Mouse (Mus musculus) liver, embryonic 14.5 days (tissue): ENCODE measurements around the gene Mthfd1. TPM values are rescaled to one million over a fixed set of nuclear protein-coding genes. Genes with fewer than 3 reads are reported as not detected.

Experiments
- ATAC-seq: fragments of 200-750 bp; cut with Nextera tagmentation; 2 replicates; pipeline ENCODE4 v1.8.0; 2017; ENCODE audit warnings: moderate number of reproducible peaks, mild to moderate bottlenecking, moderate library complexity; ENCODE audit not compliant: insufficient read depth
- DNase-seq, 3 experiments: peaks; one replicate each; pipeline ENCODE4 v3.0.0-alpha.2; 2012 to 2013; ENCODE audit warnings: low read depth in 3 of 3, low spot score in 3 of 3
- H3K27ac ChIP-seq: fragments of 300-500 bp; sonication (generic); 2 replicates; pipeline ENCODE4 v1.5.1; 2014; ENCODE audit warnings: moderate library complexity, mild to moderate bottlenecking, control low read depth, inconsistent platforms
- H3K27me3 ChIP-seq: fragments of 300-500 bp; sonication (generic); 2 replicates; pipeline ENCODE4 v1.6.1; 2014; ENCODE audit warnings: mild to moderate bottlenecking, low read length, moderate library complexity; ENCODE audit not compliant: control insufficient read depth, insufficient read depth
- H3K36me3 ChIP-seq: fragments of 300-500 bp; sonication (generic); replicated peaks from 2 replicates; pipeline ENCODE4 v1.6.1; 2014; ENCODE audit warnings: low read depth; ENCODE audit not compliant: control insufficient read depth, insufficient read depth
- H3K4me1 ChIP-seq, 2 experiments: fragments of 200-500 bp in 1 of 2; fragments of 300-500 bp in 1 of 2; sonication (generic) in 1 of 2; replicated peaks; 2 replicates each; pipeline ENCODE4 v1.6.1; 2012 to 2014; ENCODE audit warnings: antibody characterized with exemption in 1 of 2, inconsistent platforms in 1 of 2, low read length in 1 of 2; ENCODE audit not compliant: control insufficient read depth in 2 of 2, insufficient read depth in 2 of 2
- H3K4me2 ChIP-seq: fragments of 300-500 bp; sonication (generic); 2 replicates; pipeline ENCODE4 v1.6.1; 2014; ENCODE audit warnings: low read depth, mild to moderate bottlenecking, control low read depth, moderate library complexity
- H3K4me3 ChIP-seq, 2 experiments: fragments of 200-500 bp in 1 of 2; fragments of 300-500 bp in 1 of 2; sonication (generic) in 1 of 2; 2 replicates each; pipeline ENCODE4 v1.5.1; 2012 to 2014; ENCODE audit warnings: low read depth in 2 of 2, low read length in 2 of 2, mild to moderate bottlenecking in 2 of 2, control low read depth in 1 of 2, inconsistent platforms in 1 of 2, moderate library complexity in 1 of 2; ENCODE audit not compliant: insufficient read depth in 1 of 2
- H3K9ac ChIP-seq: fragments of 300-500 bp; sonication (generic); replicated peaks from 2 replicates; pipeline ENCODE4 v1.6.1; 2014; ENCODE audit warnings: mild to moderate bottlenecking, control low read depth, moderate library complexity
- H3K9me3 ChIP-seq: fragments of 300-500 bp; sonication (generic); 2 replicates; pipeline ENCODE4 v1.6.1; 2016; ENCODE audit warnings: low read length, mixed read lengths; ENCODE audit not compliant: control insufficient read depth
- CTCF ChIP-seq: IDR thresholded peaks from 2 replicates; pipeline ENCODE4 v1.5.1; 2016; ENCODE audit warnings: antibody characterized with exemption, low read depth, control low read depth
- EP300 ChIP-seq: IDR thresholded peaks from 2 replicates; pipeline ENCODE4 v1.6.1; 2016; ENCODE audit warnings: antibody characterized with exemption, low read depth
- WGBS: fragments of 180-500 bp; shearing (Covaris S2); extraction: QIAGEN DNeasy Blood & Tissue Kit; methylation state at CpG from one replicate; pipeline ENCODE4 v1.1.7; 2014; ENCODE audit not compliant: insufficient replicate concordance; 5-methylcytosine and 5-hydroxymethylcytosine counted together
- polyA plus RNA-seq, 2 experiments: library from polyadenylated mRNA; depleted of rRNA in 1 of 2; stranded (reverse) in 1 of 2; unstranded in 1 of 2; fragments of >200 nt; fragmentation: Nextera tagmentation in 1 of 2; extraction: Ambion mirVana in 1 of 2; gene quantifications; 2 replicates each; pipeline versions ENCODE4 v1.2.1 to v1.2.3; 2012 to 2014

Mthfd1 gene
- polyA plus RNA-seq, 2 experiments, result 58.5 to 83.5 TPM

- H3K27me3 ChIP-seq, result no peaks in the 10 kb centered on the region
- H3K27ac ChIP-seq, result no peak overlapping the region
- no peak overlapping the region for H3K4me3 ChIP-seq
- WGBS, result 32% methylated on average over 6 of the region's 6 CpGs
- peaks cover 0 to 10% of the 10 kb centered on the region in 2 experiments; a peak in 1 of 4 replicates for H3K4me1 ChIP-seq
- peak; percentile 42; the same call in 1 of the 2 replicates for ATAC-seq
- H3K36me3 ChIP-seq, result peaks cover 41% of the 10 kb centered on the region
- no peak for TF ChIP-seq CTCF
- TF ChIP-seq EP300, result no peak
- H3K4me2 ChIP-seq, result no peak overlapping the region
- H3K9ac ChIP-seq, result no peak overlapping the region
- H3K9me3 ChIP-seq, result no peaks in the 10 kb centered on the region
- no peak for DNase-seq
Measured at GRCm38 (mm10) chr12:76310007-76310406, 54.9 kb downstream of the Mthfd1 start.

- H3K4me2 ChIP-seq, result no peak overlapping the region
- H3K9me3 ChIP-seq, result no peaks in the 10 kb centered on the region
- 69% methylated on average over 6 of the region's 6 CpGs for WGBS
- no peaks in the 10 kb centered on the region for H3K27me3 ChIP-seq
- DNase-seq (no peak), ATAC-seq (no peak)
- H3K27ac ChIP-seq, result no peak overlapping the region
- no peak overlapping the region for H3K4me3 ChIP-seq
- peaks cover 0 to 10% of the 10 kb centered on the region in 2 experiments; a peak in 1 of 4 replicates for H3K4me1 ChIP-seq
- TF ChIP-seq CTCF (no peak), EP300 (no peak)
- H3K36me3 ChIP-seq, result peaks cover 38% of the 10 kb centered on the region
- no peak overlapping the region for H3K9ac ChIP-seq
Measured at GRCm38 (mm10) chr12:76310633-76311032, 55.5 kb downstream of the Mthfd1 start.

- no peak for ATAC-seq
- TF ChIP-seq EP300 (no peak), CTCF (no peak)
- Histone ChIP-seq H3K9ac (no peak overlapping the region), H3K4me2 (no peak overlapping the region), H3K36me3 (peaks cover 34% of the 10 kb centered on the region), H3K27ac (no peak overlapping the region), H3K27me3 (no peaks in the 10 kb centered on the region), H3K4me3 (no peak overlapping the region), H3K9me3 (no peaks in the 10 kb centered on the region), H3K4me1 (peaks cover 0 to 10% of the 10 kb centered on the region in 2 experiments; a peak in 1 of 4 replicates)
- 86% methylated on average over 9 of the region's 9 CpGs for whole genome bisulfite sequencing
- DNase-seq, result no peak
Measured at GRCm38 (mm10) chr12:76311227-76311626, 56.1 kb downstream of the Mthfd1 start.

- TF ChIP-seq CTCF, result no peak
- no peak for TF ChIP-seq EP300
- Histone ChIP-seq H3K4me2 (no peak overlapping the region), H3K27me3 (no peaks in the 10 kb centered on the region), H3K36me3 (peaks cover 32% of the 10 kb centered on the region), H3K4me1 (peaks cover 0 to 10% of the 10 kb centered on the region in 2 experiments; a peak in 1 of 4 replicates), H3K9ac (no peak overlapping the region), H3K4me3 (no peak overlapping the region), H3K9me3 (no peaks in the 10 kb centered on the region), H3K27ac (no peak overlapping the region)
- WGBS, result 89% methylated on average over 8 of the region's 8 CpGs
- DNase-seq (no peak), ATAC-seq (no peak)
Measured at GRCm38 (mm10) chr12:76311951-76312350, 56.9 kb downstream of the Mthfd1 start.

GRCm38 (mm10) chr12:76318282-76319212 lies 63.4 kb downstream of the Mthfd1 start:
- peaks cover 28% of the 10 kb centered on the region for H3K36me3 ChIP-seq
- H3K4me3 ChIP-seq, result peak overlapping the region; percentile 3 to 10; a peak in 2 of 4 replicates
- H3K27me3 ChIP-seq, result no peaks in the 10 kb centered on the region
- H3K9ac ChIP-seq, result peak overlapping the region; percentile 38
- peaks cover 12 to 19% of the 10 kb centered on the region in 2 experiments for H3K4me1 ChIP-seq
- peak overlapping the region; percentile 76 for H3K27ac ChIP-seq
- DNase-seq (peak; percentile 80 to 81 (median 81)), ATAC-seq (peak; percentile 96)
- no peak for TF ChIP-seq CTCF
- TF ChIP-seq EP300, result peak; percentile 93
- WGBS, result 5% methylated on average over 9 of the region's 9 CpGs
- H3K4me2 ChIP-seq, result peak overlapping the region; percentile 28
- H3K9me3 ChIP-seq, result no peaks in the 10 kb centered on the region
